In genomic region chrX:166900761-166901160, GRCm38 (mm10) we compare ENCODE assay signal across 11 mouse cellular contexts.
"Had no signal": no experiment of that assay in that cellular context is flagged by ENCODE, and none has a peak within 500 bp of the region (broad histone marks: within the 10 kb centered on the region; RNA-seq: fewer than 3 reads in every experiment).

No protein-coding gene starts in this region.

- DNase-seq: kidney, adult 11 months; kidney, adult 8-10 months; kidney, postnatal 10 days; kidney, postnatal 36 days; layer of hippocampus, postnatal 36 days; left cerebral cortex, postnatal 4 days; liver, postnatal 0 days; lung, embryonic 14.5 days; spleen, adult 18-20 months; thymus, adult 18-20 months; thymus, postnatal 36 days had no signal
